Mouse (Mus musculus): ENCODE measurements around the gene Ltbp1. TPM values are rescaled to one million over a fixed set of nuclear protein-coding genes. Genes with fewer than 3 reads are reported as not detected.
A peak's percentile ranks its signal among the peaks of the same experiment; 100 is the strongest.

The Ltbp1 gene
- total and polyA plus RNA-seq, 3 experiments: 0.01 to 0.04 TPM; not detected in 1

GRCm38 (mm10) chr17:75388402-75388801, 383.0 kb downstream of the Ltbp1 start:
- Histone ChIP-seq H3K27ac (ENCODE audit: control insufficient read depth, low read depth, low read length) (no peak overlapping the region), H3K9ac (ENCODE audit: control insufficient read depth, low read depth, low read length, poor library complexity, severe bottlenecking) (no peak overlapping the region), H3K9me3 (replicated peaks; ENCODE audit: insufficient read depth, low read length) (no peaks in the 10 kb centered on the region), H3K4me3 (ENCODE audit: control insufficient read depth in 1 of 2, insufficient read depth in 1 of 2, low read depth in 2 of 2, low read length in 2 of 2) (peak overlapping the region in 1 of 2 experiments; percentile 26; a peak in 1 of 4 replicates), H3K36me3 (ENCODE audit: control insufficient read depth in 1 of 2, insufficient read depth in 2 of 2, low read length in 2 of 2) (no peaks in the 10 kb centered on the region), H3K79me2 (ENCODE audit: control insufficient read depth, insufficient read depth, low read length, poor library complexity) (no peaks in the 10 kb centered on the region), H3K27me3 (ENCODE audit: control insufficient read depth in 1 of 2, insufficient read depth in 2 of 2, low read length in 2 of 2) (peaks cover 0 to 3% of the 10 kb centered on the region in 2 experiments; a peak in 2 of 4 replicates), H3K4me1 (ENCODE audit: control insufficient read depth in 1 of 2, insufficient read depth in 2 of 2, low read length in 2 of 2) (no peaks in the 10 kb centered on the region)
- peak; percentile 26 for DNase-seq (ENCODE audit: low read depth, low spot score)
- no peak for TF ChIP-seq USF1 (IDR thresholded peaks at IDR 0.05; ENCODE audit: low read depth, low read length)
- peak; percentile 64 for TF ChIP-seq RAD21 (IDR thresholded peaks at IDR 0.05; ENCODE audit: low read depth, low read length)
- peak; percentile 29 to 57 (median 30); a peak in 5 of 6 replicates for TF ChIP-seq CTCF (IDR thresholded peaks at IDR 0.05 in 2 of 3, conservative IDR thresholded peaks at IDR 0.05 in 1 of 3; ENCODE audit: control insufficient read depth in 1 of 3, insufficient read depth in 1 of 3, low read depth in 2 of 3, low read length in 3 of 3, poor library complexity in 1 of 3, severe bottlenecking in 1 of 3)
- TF ChIP-seq SMC3 (IDR thresholded peaks at IDR 0.05; ENCODE audit: low read depth, low read length): peak; percentile 45
- peak; percentile 39 for TF ChIP-seq ZC3H11A (IDR thresholded peaks at IDR 0.05; ENCODE audit: low read depth, low read length)
- TF ChIP-seq MEF2A (IDR thresholded peaks at IDR 0.05; ENCODE audit: extremely low read depth, insufficient replicate concordance, low read depth, low read length, poor library complexity, severe bottlenecking): no peak

GRCm38 (mm10) chr17:75390142-75390541, 384.8 kb downstream of the Ltbp1 start:
- DNase-seq (ENCODE audit: low read depth, low spot score): no peak
- Histone ChIP-seq H3K79me2 (ENCODE audit: control insufficient read depth, insufficient read depth, low read length, poor library complexity) (no peaks in the 10 kb centered on the region), H3K36me3 (ENCODE audit: control insufficient read depth in 1 of 2, insufficient read depth in 2 of 2, low read length in 2 of 2) (no peaks in the 10 kb centered on the region), H3K4me1 (ENCODE audit: control insufficient read depth in 1 of 2, insufficient read depth in 2 of 2, low read length in 2 of 2) (no peaks in the 10 kb centered on the region), H3K4me3 (ENCODE audit: control insufficient read depth in 1 of 2, insufficient read depth in 1 of 2, low read depth in 2 of 2, low read length in 2 of 2) (no peak overlapping the region), H3K9ac (ENCODE audit: control insufficient read depth, low read depth, low read length, poor library complexity, severe bottlenecking) (no peak overlapping the region), H3K27me3 (ENCODE audit: control insufficient read depth in 1 of 2, insufficient read depth in 2 of 2, low read length in 2 of 2) (no peaks in the 10 kb centered on the region; a peak in 1 of 4 replicates), H3K9me3 (replicated peaks; ENCODE audit: insufficient read depth, low read length) (no peaks in the 10 kb centered on the region), H3K27ac (ENCODE audit: control insufficient read depth, low read depth, low read length) (no peak overlapping the region)
- TF ChIP-seq MYC (IDR thresholded peaks at IDR 0.05; ENCODE audit: low read depth, low read length): no peak
- no peak for TF ChIP-seq CTCF (IDR thresholded peaks at IDR 0.05 in 2 of 3, conservative IDR thresholded peaks at IDR 0.05 in 1 of 3; ENCODE audit: control insufficient read depth in 1 of 3, insufficient read depth in 1 of 3, low read depth in 2 of 3, low read length in 3 of 3, poor library complexity in 1 of 3, severe bottlenecking in 1 of 3)
- TF ChIP-seq ZNF384 (IDR thresholded peaks at IDR 0.05; ENCODE audit: low read depth, low read length): no peak
- no peak for TF ChIP-seq USF1 (IDR thresholded peaks at IDR 0.05; ENCODE audit: low read depth, low read length)
- TF ChIP-seq POLR2AphosphoS2 (IDR thresholded peaks at IDR 0.05; ENCODE audit: low read length): no peak
- TF ChIP-seq POLR2A (IDR thresholded peaks at IDR 0.05; ENCODE audit: control insufficient read depth in 1 of 2, insufficient read depth in 1 of 2, low read depth in 1 of 2, low read length in 2 of 2, poor library complexity in 1 of 2): no peak
- no peak for TF ChIP-seq ZKSCAN1 (IDR thresholded peaks at IDR 0.05; ENCODE audit: low read depth, low read length)
- no peak for TF ChIP-seq SMC3 (IDR thresholded peaks at IDR 0.05; ENCODE audit: low read depth, low read length)
- TF ChIP-seq ELF1 (IDR thresholded peaks at IDR 0.05; ENCODE audit: low read depth, low read length): no peak
- TF ChIP-seq EP300 (IDR thresholded peaks at IDR 0.05; ENCODE audit: low read depth in 1 of 2, low read length in 2 of 2): no peak
- TF ChIP-seq ZC3H11A (IDR thresholded peaks at IDR 0.05; ENCODE audit: low read depth, low read length): no peak
- no peak for TF ChIP-seq CHD1 (IDR thresholded peaks at IDR 0.05; ENCODE audit: low read depth, low read length)
- TF ChIP-seq USF2 (IDR thresholded peaks at IDR 0.05; ENCODE audit: borderline replicate concordance in 1 of 2, insufficient read depth in 1 of 2, low read depth in 1 of 2, low read length in 2 of 2): no peak
- TF ChIP-seq NELFE (IDR thresholded peaks at IDR 0.05; ENCODE audit: low read depth, low read length): no peak
- no peak for TF ChIP-seq JUND (IDR thresholded peaks at IDR 0.05; ENCODE audit: low read depth, low read length)
- TF ChIP-seq MEF2A (IDR thresholded peaks at IDR 0.05; ENCODE audit: extremely low read depth, insufficient replicate concordance, low read depth, low read length, poor library complexity, severe bottlenecking): no peak
- no peak for TF ChIP-seq KAT2A (conservative IDR thresholded peaks at IDR 0.05; ENCODE audit: low read depth, low read length)
- TF ChIP-seq MAFK (IDR thresholded peaks at IDR 0.05; ENCODE audit: borderline replicate concordance, low read depth, low read length): no peak
- no peak for TF ChIP-seq POLR2AphosphoS5 (IDR thresholded peaks at IDR 0.05; ENCODE audit: borderline replicate concordance, low read depth, low read length)
- no peak for TF ChIP-seq UBTF (IDR thresholded peaks at IDR 0.05; ENCODE audit: borderline replicate concordance, insufficient read depth, low read depth, low read length)

Measured in MEL (cell line).